Mouse (Mus musculus) CH12.LX (cell line): ENCODE results near the gene Rims4. TPM values are rescaled to one million over a fixed set of nuclear protein-coding genes. Genes with fewer than 3 reads are reported as not detected.
A peak's percentile ranks its signal among the peaks of the same experiment; 100 is the strongest.

Experiments
- DNase-seq: peaks from one replicate; pipeline ENCODE4 v3.0.0-alpha.2; 2013; ENCODE audit errors: extremely low read depth
- H3K27ac ChIP-seq: 2 replicates; pipeline ENCODE4 v1.5.1; 2012; ENCODE audit warnings: low read depth, mild to moderate bottlenecking, control low read depth, moderate library complexity; ENCODE audit not compliant: insufficient read depth
- H3K27me3 ChIP-seq: replicated peaks from 2 replicates; pipeline ENCODE3; 2012; ENCODE audit warnings: inconsistent platforms
- H3K36me3 ChIP-seq, 2 experiments: replicated peaks in 1 of 2; 2 replicates each; pipeline versions ENCODE3 to v1.6.1; 2012; ENCODE audit warnings: inconsistent platforms in 1 of 2, low read length in 1 of 2, mild to moderate bottlenecking in 1 of 2, mixed read lengths in 1 of 2, moderate library complexity in 1 of 2; ENCODE audit not compliant: control insufficient read depth in 1 of 2, insufficient read depth in 1 of 2
- H3K4me1 ChIP-seq, 2 experiments: 2 replicates each; pipeline ENCODE4 v1.6.1; 2012; ENCODE audit warnings: inconsistent platforms in 1 of 2, moderate library complexity in 1 of 2; ENCODE audit not compliant: insufficient read depth in 2 of 2, control insufficient read depth in 1 of 2
- H3K4me2 ChIP-seq: 2 replicates; pipeline ENCODE4 v1.6.1; 2012; ENCODE audit warnings: low read depth, mild to moderate bottlenecking, control low read depth; ENCODE audit not compliant: poor library complexity, insufficient read depth, severe bottlenecking
- H3K4me3 ChIP-seq, 3 experiments: fragments of 150-350 bp in 1 of 3; sonication (generic) in 1 of 3; replicated peaks in 1 of 3; 2 replicates each; pipeline versions ENCODE3 to v1.5.1; 2011 to 2012; ENCODE audit warnings: low read depth in 2 of 3, low read length in 2 of 3, mild to moderate bottlenecking in 2 of 3, moderate library complexity in 2 of 3, control low read depth in 1 of 3, improper control_type of control experiment in 1 of 3, inconsistent platforms in 1 of 3, mixed read lengths in 1 of 3; ENCODE audit not compliant: poor library complexity in 1 of 3
- H3K79me2 ChIP-seq: replicated peaks from 2 replicates; pipeline ENCODE4 v1.6.1; 2012; ENCODE audit warnings: mild to moderate bottlenecking, moderate library complexity; ENCODE audit not compliant: control insufficient read depth, poor library complexity, insufficient read depth, severe bottlenecking; ENCODE audit errors: extremely low read depth
- H3K9ac ChIP-seq: 2 replicates; pipeline ENCODE4 v1.6.1; 2012; ENCODE audit warnings: low read depth, mild to moderate bottlenecking, control low read depth, moderate library complexity; ENCODE audit not compliant: insufficient read depth
- H3K9me3 ChIP-seq: replicated peaks from 2 replicates; pipeline ENCODE3; 2012; ENCODE audit warnings: low read length, inconsistent platforms, mixed read lengths
- BHLHE40 ChIP-seq: IDR thresholded peaks from 2 replicates; pipeline ENCODE4 v1.6.1; 2011; ENCODE audit warnings: mild to moderate bottlenecking, low read depth, low read length, improper control_type of control experiment
- CHD2 ChIP-seq: IDR thresholded peaks from 2 replicates; pipeline ENCODE4 v1.6.1; 2011; ENCODE audit warnings: low read length, improper control_type of control experiment
- E2F4 ChIP-seq: IDR thresholded peaks from 2 replicates; pipeline ENCODE4 v1.6.1; 2011; ENCODE audit warnings: low read depth, low read length, improper control_type of control experiment; ENCODE audit not compliant: insufficient replicate concordance
- ELF1 ChIP-seq: IDR thresholded peaks from 2 replicates; pipeline ENCODE4 v1.6.1; 2014; ENCODE audit warnings: low read depth, mild to moderate bottlenecking, inconsistent platforms, low read length, improper control_type of control experiment
- ETS1 ChIP-seq: conservative IDR thresholded peaks from 2 replicates; pipeline ENCODE4 v1.6.1; 2012; ENCODE audit warnings: low read depth, mild to moderate bottlenecking, inconsistent platforms, low read length, improper control_type of control experiment, moderate library complexity
- GABPA ChIP-seq: IDR thresholded peaks from 2 replicates; pipeline ENCODE4 v1.6.1; 2012; ENCODE audit warnings: low read depth, low read length, improper control_type of control experiment, inconsistent platforms; ENCODE audit not compliant: insufficient replicate concordance
- IRF4 ChIP-seq: IDR thresholded peaks from 2 replicates; pipeline ENCODE4 v1.6.1; 2014; ENCODE audit warnings: low read depth, mild to moderate bottlenecking, inconsistent platforms, low read length, improper control_type of control experiment
- JUN ChIP-seq: IDR thresholded peaks from 2 replicates; pipeline ENCODE4 v1.6.1; 2011; ENCODE audit warnings: low read depth, mild to moderate bottlenecking, low read length, improper control_type of control experiment, moderate library complexity; ENCODE audit not compliant: insufficient read depth
- JUND ChIP-seq: conservative IDR thresholded peaks from 2 replicates; pipeline ENCODE4 v1.6.1; 2011; ENCODE audit warnings: low read depth, low read length, improper control_type of control experiment
- MAZ ChIP-seq: IDR thresholded peaks from 2 replicates; pipeline ENCODE4 v1.6.1; 2012; ENCODE audit warnings: low read depth, mild to moderate bottlenecking, inconsistent platforms, low read length, improper control_type of control experiment, moderate library complexity
- NRF1 ChIP-seq: IDR thresholded peaks from 2 replicates; pipeline ENCODE4 v1.6.1; 2014; ENCODE audit warnings: low read depth, mild to moderate bottlenecking, inconsistent platforms, low read length, improper control_type of control experiment, moderate library complexity
- PAX5 ChIP-seq: IDR thresholded peaks from 2 replicates; pipeline ENCODE4 v1.6.1; 2012; ENCODE audit warnings: low read length, inconsistent platforms, mixed read lengths
- POLR2AphosphoS2 ChIP-seq: IDR thresholded peaks from 2 replicates; pipeline ENCODE4 v1.6.1; 2011; ENCODE audit warnings: low read depth, low read length, improper control_type of control experiment
- SMC3 ChIP-seq: IDR thresholded peaks from 2 replicates; pipeline ENCODE4 v1.6.1; 2011; ENCODE audit warnings: low read depth, low read length, improper control_type of control experiment
- TCF12 ChIP-seq: IDR thresholded peaks from 2 replicates; pipeline ENCODE4 v1.6.1; 2014; ENCODE audit warnings: low read depth, mild to moderate bottlenecking, inconsistent platforms, low read length, improper control_type of control experiment
- ZMIZ1 ChIP-seq: IDR thresholded peaks from 2 replicates; pipeline ENCODE4 v1.6.1; 2012; ENCODE audit warnings: low read depth, mild to moderate bottlenecking, inconsistent platforms, low read length, improper control_type of control experiment
- ZNF384 ChIP-seq: IDR thresholded peaks from 2 replicates; pipeline ENCODE4 v1.6.1; 2012; ENCODE audit warnings: low read depth, low read length, improper control_type of control experiment, inconsistent platforms
- dilution Hi-C: fragments of 300-500 bp; cut with MboI; formaldehyde crosslinking; loops from 2 replicates; pipeline ENCODE4 v1.14.3; 2020; ENCODE audit warnings: low sequenced_read_pairs; ENCODE audit not compliant: extremely low pct_unique_long_range_greater_than_20kb, extremely low pct_ligation_motif_present
- in situ Hi-C: fragments of 300-500 bp; cut with MboI; formaldehyde crosslinking; loops from 3 replicates; pipeline ENCODE4 v1.14.3; 2019; ENCODE audit warnings: low sequenced_read_pairs, low pct_ligation_motif_present, low pct_unique_long_range_greater_than_20kb, mixed read lengths
- polyA plus RNA-seq: library from polyadenylated mRNA; unstranded; fragments of >175 nt; gene quantifications from 2 replicates; pipeline ENCODE4 v1.2.1, GENCODE M21; 2012; ENCODE audit warnings: low read depth; ENCODE audit not compliant: insufficient read length
- total RNA-seq, 2 experiments: library from RNA; depleted of rRNA; stranded (reverse); fragments of 300-350 nt in 1 of 2; fragments of >200 nt in 1 of 2; gene quantifications; 2 replicates each; pipeline ENCODE4 v1.2.3; 2012 to 2014

Gene Rims4
- total and polyA plus RNA-seq, 3 experiments = not detected

DNA sequence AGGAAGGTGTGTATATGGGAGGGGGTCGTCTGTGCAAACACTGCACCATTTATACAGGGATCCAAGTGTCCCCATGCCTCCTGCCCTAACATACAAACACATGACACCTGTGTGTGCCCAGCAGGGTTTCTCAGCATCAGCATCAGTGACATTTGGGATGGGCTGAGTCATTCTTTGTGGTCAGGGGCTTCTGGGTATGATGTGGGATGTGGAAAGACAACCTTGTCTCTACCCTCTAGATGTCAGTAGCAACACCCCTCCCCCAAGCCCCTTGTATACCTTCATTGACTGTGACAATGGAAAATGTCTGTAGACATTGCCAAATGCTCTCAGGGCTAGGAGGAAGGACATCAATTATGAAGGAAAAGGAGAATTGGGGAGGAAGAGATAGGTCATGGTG lies 87.3 kb downstream of the Rims4 start:
- no peaks in the 10 kb centered on the region for H3K36me3 ChIP-seq
- TF ChIP-seq TCF12 = no peak
- TF ChIP-seq JUND = peak; percentile 24; the same call in 1 of the 2 replicates
- peak; percentile 66 for TF ChIP-seq ETS1
- peak; percentile 37; the same call in 1 of the 2 replicates for TF ChIP-seq IRF4
- 0 out of 2 replicates have a peak, but pooled peaks have one; percentile 4 for TF ChIP-seq CHD2
- no peak for TF ChIP-seq JUN
- no peak overlapping the region for H3K27ac ChIP-seq
- H3K4me3 ChIP-seq = no peak overlapping the region
- peak; percentile 72 for DNase-seq
- H3K27me3 ChIP-seq = peaks cover 2% of the 10 kb centered on the region
- no peak overlapping the region for H3K9ac ChIP-seq
- no peaks in the 10 kb centered on the region for H3K9me3 ChIP-seq
- no peak overlapping the region for H3K4me2 ChIP-seq
- in situ Hi-C loops (no loop called here), dilution Hi-C loops (no loop called here)
- H3K79me2 ChIP-seq = no peaks in the 10 kb centered on the region
- peaks cover 11 to 24% of the 10 kb centered on the region in 2 experiments for H3K4me1 ChIP-seq

GRCm38 (mm10) chr2:163826494-163826893 lies 92.0 kb downstream of the Rims4 start:
- no peak overlapping the region for H3K9ac ChIP-seq
- DNase-seq = no peak
- peaks cover 15% of the 10 kb centered on the region for H3K27me3 ChIP-seq
- no peaks in the 10 kb centered on the region for H3K79me2 ChIP-seq
- H3K4me1 ChIP-seq = peaks cover 9 to 16% of the 10 kb centered on the region in 2 experiments
- H3K36me3 ChIP-seq = no peaks in the 10 kb centered on the region
- H3K4me2 ChIP-seq = no peak overlapping the region
- H3K27ac ChIP-seq = no peak overlapping the region
- dilution Hi-C loops = no loop called here
- no peaks in the 10 kb centered on the region for H3K9me3 ChIP-seq
- in situ Hi-C loops = no loop called here
- no peak overlapping the region for H3K4me3 ChIP-seq
- TF ChIP-seq E2F4 (no peak), MAZ (no peak), GABPA (no peak), POLR2AphosphoS2 (no peak), ELF1 (no peak)
- TF ChIP-seq, all 38 proteins: peak for 0

DNA sequence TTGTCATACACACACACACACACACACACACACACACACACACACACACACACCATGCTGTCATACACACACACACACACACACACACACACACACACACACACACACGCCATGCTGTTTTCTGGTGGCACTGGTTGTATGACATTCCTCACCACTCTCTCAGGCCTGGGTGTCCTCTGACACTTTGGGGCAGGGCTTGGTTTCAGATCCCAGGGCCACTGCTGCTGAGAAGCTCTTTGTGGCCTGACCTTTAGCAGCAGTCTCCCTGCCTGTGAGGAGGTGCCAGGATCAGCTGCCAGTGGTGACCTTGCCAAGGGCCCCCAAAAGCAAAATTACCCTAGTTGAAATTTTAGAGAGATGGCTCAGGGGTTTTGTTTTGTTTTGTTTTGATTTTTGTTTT lies 92.6 kb downstream of the Rims4 start:
- H3K79me2 ChIP-seq = no peaks in the 10 kb centered on the region
- dilution Hi-C loops = no loop called here
- no peaks in the 10 kb centered on the region for H3K9me3 ChIP-seq

More for the DNA sequence above, 92.6 kb downstream of the Rims4 start:
- H3K4me1 ChIP-seq = peaks cover 4 to 10% of the 10 kb centered on the region in 2 experiments
- H3K27ac ChIP-seq = no peak overlapping the region
- H3K36me3 ChIP-seq = no peaks in the 10 kb centered on the region
- in situ Hi-C loops = no loop called here
- H3K4me2 ChIP-seq = no peak overlapping the region
- no peak overlapping the region for H3K9ac ChIP-seq
- H3K27me3 ChIP-seq = peaks cover 21% of the 10 kb centered on the region
- no peak overlapping the region for H3K4me3 ChIP-seq
- TF ChIP-seq ZMIZ1 = no peak
- no peak for TF ChIP-seq SMC3
- no peak for TF ChIP-seq NRF1
- no peak for TF ChIP-seq POLR2AphosphoS2
- no peak for TF ChIP-seq E2F4
- no peak for TF ChIP-seq CHD2
- TF ChIP-seq PAX5 = no peak
- TF ChIP-seq ZNF384 = no peak
- TF ChIP-seq BHLHE40 = no peak
- TF ChIP-seq, all 38 proteins: peak for 0
- DNase-seq = no peak
